Mouse (Mus musculus): ENCODE results near the gene Mrfap1.
A peak's percentile ranks its signal among the peaks of the same experiment; 100 is the strongest.

Gene Mrfap1

DNA sequence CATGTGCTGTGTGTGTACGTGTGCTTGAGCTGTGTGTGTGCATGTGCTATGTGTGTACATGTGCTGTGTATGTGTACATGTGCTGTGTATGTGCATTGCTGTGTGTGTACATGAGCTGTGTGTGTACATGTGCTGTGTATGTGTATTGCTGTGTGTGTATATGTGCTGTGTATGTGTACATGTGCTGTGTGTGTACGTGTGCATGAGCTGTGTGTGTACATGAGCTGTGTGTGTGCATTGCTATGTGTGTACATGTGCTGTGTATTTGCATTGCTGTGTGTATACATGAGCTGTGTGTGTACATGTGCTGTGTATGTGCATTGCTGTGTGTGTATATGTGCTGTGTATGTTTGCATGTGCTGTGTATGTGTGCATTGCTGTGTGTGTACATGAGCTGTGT lies 17.1 kb downstream of the Mrfap1 start:
- DNase-seq (ENCODE audit: low spot score): no peak

DNA sequence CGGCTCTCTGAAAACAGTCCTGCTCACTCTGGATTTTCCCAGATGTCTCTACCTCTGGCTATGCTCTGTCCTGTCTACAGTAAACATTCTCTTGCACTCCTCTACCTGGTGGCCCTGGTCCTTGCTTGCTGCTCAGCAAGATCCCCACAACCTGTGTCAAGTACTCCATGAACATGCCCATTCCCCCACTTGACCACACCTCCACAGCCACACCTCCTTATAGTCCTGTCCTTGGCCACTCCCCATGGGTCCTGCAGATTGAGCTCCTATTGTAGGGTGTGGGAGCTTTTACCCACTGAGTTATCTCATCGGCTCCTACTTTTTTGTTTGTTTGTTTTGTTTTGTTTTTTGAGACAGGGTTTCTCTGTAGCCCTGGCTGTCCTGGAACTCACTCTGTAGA lies 17.7 kb downstream of the Mrfap1 start:
- DNase-seq (ENCODE audit: low spot score): no peak

DNA sequence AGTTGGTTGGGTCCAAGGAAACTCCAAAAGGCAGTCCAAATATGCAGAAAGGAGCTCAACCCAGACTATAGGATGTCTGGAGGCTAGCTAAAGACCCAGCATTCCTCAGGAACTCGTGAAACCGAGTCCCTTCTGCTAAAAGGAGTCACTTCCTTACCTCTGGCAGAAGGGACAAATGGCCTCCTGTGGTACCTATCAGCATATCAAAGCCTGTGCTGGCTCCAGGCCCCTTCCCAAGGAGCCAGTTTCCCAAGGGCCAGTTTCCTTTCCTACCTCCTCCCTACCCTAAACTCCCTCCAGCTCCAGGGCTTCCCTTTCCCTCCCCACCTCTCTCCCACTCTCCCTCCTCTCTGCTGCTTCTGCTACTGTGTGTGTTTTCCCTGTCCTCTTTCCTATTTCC lies 19.4 kb downstream of the Mrfap1 start:
- DNase-seq (ENCODE audit: low spot score): no peak

DNA sequence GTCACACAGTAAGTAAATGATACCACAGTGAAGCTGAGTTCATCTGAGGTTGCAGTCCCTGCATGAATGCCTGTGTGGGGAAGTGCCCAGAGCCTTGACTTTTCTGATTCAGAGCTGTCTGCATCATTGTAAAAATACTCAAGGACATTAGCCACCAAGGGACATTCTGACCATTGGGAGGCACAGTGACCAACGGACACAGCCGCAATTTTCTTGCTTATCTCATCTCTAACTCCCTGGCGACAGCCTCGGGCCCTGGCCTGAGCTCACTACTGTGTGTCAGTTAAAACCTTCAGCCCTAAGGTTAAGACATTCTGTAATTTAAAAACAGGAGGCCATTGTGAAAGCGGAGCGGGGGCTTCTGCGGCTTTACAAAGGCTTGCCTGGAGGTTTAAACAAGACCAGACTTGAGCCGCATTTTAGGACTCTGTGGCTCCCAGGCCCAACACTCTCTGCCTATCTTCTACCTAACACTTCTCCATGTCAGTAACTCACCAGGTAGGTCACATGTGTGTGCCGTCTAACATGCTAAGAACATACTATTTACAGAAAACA lies 20.5 kb downstream of the Mrfap1 start:
- DNase-seq (ENCODE audit: low spot score): peak; percentile 15

DNA sequence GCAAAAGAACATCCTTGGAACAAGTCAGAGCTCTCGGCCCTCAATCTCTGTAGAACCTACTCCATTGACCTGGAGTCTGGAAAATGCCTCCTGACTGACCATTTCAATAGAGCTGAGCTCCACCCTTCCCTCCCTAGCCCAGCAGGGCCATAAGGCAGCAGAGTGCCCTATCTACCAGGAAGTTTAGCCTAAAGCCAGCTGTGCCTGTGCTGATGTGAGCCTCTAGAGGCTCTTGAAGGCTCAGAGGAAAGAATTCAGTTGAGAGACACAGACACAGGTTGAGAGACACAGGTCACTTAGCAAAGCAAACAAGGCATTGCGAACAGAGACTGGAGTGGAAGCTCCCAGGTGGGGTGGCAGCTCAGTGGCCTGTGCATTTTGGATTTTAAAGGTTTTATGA lies 21.3 kb downstream of the Mrfap1 start:
- no peak for DNase-seq (ENCODE audit: low spot score)

DNA sequence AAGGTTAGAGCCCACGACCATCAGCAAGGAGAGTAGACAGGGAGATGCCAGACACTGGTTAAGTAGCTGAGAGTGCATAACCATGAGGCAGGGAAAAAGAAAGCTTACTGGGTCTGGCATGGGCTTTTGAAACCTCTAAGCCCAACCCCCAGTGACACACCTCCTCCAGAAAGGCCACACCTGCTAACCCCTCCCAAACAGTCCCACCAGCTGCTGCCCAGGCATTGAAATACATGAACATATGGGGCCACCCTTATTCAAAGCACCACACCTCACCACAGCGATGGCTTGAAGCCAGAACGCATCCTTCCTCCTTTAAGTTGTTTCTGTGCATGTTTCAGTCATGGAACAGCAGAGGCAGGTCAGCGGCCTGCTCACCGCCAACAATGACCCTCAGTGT lies 24.0 kb downstream of the Mrfap1 start:
- DNase-seq (ENCODE audit: low spot score): no peak

DNA sequence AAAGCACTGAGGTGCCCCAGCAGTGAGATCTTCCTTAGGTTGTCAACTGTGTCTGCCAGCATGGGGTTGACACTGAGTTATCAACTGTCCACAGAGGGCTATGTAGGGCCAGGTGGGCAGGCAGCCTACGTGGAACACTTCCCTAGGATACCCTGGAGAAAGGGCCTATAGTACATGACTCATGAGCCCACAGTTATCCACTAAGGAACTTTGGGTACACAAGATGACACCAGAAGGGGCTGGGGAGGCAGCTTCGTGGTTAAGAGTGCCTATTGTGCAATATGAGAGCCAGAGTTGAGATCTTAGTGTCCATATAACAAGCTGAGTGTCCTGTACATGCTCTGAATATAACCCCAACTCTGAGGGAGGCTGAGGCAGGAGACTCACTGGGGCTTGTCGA lies 27.0 kb downstream of the Mrfap1 start:
- DNase-seq (ENCODE audit: low spot score): no peak

DNA sequence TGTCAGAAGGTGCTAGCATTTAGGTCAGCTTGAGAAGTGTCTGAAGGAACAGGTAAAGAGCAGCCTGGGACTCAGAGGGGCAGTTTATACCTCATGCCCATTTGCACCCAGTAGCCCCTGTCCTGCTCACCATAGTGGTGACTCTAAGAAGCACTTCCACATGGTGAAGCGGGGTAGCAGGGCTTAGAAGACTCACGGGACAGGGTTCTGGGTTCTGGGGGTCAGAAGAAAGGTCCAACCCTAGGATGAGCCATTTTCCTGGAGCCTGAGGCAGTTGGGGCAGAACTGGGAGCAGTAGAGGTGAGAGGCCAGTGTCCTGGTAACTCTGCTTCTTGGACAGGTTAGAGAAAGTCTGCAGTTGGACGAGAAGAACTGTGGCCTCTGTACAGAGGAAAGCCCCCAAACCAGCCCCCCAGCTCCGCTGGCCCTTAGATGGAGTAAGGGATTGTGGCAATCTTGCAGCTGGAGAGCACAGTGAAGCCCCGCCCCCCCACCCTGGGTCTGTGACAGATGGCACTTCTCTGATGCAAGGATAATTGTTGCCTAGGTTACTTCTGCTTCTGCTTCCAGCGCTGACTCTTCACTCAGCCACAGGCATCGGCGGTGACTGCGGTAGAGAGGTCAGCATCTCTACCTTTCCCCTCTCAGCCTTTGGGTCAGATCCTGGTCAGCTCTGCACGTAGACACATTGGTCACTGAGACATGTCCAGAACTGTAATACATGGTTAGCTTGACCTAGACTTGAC lies 29.4 kb downstream of the Mrfap1 start:
- peak; percentile 67 for DNase-seq (ENCODE audit: low spot score)

DNA sequence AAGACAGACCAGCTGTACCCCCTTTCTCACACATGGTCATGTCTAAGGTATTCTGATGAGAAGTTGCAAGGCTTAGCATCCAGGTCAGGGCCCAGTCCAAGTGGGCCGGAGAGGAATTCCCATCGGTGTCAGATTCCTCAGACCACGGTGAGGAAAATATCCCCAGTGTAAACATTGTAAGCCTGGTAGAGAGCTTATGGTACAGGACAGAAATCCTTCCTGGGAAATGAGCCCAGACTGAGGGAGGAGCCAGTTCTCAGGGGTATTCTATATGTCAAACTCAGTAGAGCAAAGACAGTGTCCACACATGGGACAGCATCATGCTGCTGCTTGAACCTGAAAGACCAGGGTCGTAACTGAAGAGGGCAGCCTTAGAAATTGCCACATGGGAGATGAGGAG lies 36.7 kb downstream of the Mrfap1 start:
- DNase-seq (ENCODE audit: low spot score): no peak

DNA sequence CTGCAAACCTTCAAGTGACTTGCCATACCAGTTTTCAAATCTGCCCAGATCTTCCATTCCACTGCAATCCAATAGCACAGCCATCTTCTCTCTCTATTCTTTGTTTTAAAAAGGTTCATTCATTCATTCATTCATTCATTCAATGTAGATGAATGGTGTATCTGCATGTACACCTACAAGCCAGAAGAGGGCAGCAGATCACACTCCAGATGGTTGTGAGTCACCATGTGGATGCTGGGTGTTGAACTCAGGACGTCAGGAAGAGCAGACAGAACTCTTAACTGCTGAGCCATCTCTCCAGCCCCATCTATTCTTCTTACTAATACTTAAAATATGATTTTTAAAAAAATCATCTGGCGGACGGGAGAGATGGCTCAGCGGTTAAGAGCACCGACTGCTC lies 39.5 kb downstream of the Mrfap1 start:
- DNase-seq (ENCODE audit: low spot score): peak; percentile 49

DNA sequence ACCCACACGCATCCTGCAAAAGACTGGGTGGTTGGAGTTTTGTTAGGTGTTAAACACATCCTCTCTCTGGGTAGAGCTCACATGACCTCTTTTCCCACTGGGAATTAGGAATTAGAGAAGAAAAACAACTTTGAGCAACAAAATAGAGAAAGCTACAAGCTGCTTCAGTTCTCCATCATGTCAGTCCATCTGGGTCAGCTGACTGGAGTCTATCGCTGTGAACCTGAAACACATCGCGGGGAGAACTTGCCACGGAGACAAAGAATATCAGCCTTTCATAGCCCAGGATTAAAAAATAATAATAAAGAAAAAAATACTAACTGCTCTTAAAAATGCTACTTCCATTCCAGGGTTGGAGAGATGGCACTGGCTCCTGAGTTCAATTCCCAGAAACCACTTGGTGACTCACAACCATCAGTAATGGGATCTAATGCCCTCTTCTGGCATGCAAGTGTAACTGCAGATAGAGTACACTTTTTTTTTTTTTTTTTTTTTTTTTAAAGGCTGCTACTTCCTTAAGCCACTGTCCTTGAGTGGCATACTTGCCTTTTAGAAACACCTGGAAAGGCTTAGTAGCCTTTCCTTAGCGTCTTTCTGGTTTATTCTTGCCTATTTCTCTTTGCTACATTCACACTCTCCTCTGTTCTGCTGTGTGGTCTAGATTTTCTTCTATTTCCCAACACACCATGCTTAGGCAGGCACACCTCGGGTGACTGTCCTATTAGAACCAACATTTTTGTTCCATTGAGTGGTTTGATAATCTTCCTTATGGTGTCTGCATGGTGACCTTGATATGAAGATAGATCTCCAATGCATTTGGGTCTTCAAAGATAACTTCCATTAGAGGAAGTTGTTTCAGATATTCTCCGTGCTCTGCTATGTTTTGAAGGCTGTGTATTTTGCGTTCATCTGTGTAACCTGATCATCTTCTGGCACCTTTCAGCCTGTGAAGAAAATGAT lies 46.2 kb downstream of the Mrfap1 start:
- DNase-seq (ENCODE audit: low spot score): peak; percentile 39

DNA sequence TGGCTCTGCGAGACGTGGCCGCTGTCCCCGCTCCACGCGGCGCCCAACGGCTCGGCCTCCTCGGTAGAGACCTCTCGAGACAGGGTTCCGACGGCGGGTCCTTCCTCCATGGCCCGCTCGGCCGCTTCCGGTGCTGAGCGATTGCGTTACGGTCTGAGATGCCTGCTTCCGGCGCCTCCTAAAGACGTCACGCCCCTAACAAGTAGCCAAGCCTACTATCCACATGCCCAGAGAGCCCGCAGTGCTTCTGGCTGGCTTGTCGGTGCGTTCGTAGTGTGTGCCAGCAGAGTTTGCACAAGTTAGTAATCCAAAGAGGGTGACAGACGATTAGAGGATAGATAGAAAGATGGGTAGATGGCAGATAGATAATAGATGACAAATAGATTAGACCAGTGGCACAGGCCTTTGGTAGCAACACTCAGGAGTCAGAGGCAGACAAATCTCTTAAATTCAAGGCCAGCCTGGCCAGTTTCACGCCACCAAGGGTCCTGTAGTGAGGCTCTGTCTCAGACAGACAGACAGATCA lies 48.0 kb downstream of the Mrfap1 start, which contains the start of gene Bloc1s4:
Gene Bloc1s4, minus strand, starts transcription at position 115 of the 526 bp plus-strand sequence.
- peak; percentile 98 for DNase-seq (ENCODE audit: low spot score)

DNA sequence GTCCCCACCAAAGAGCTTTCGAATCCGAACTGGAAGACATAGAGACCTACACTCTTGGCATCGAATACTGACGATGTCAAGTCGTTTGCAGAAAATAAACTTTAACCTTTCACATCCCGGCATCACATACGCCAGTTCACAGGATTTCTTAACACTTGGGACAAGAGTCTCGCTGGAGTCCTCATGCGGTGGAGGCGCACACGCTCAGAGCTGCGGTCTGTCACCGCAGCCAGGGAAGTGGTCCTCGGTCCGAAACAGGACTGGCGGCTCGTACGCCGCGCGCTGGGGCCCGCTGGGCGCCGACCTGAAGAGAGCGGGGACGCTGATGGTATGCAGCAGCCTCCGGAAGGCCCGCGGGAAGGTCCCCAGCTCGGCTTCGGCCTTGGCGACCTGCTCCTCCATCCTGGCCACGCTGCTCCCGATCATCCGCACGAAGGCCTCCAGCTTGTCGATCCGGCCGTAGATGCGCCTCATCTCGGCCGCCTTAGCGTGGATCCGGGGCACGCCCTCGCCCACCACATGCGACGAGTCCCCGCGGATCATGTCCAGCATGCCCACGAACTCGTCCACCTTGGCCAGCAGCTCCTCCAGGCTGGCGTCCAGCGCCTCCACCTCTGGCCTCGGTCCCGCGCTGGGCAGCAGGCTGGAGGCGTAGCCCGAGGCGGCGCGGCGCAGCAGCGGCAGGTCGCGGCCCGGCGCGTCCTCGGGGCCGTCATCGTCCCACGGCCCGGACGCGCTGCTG lies 48.6 kb downstream of the Mrfap1 start:
- DNase-seq (ENCODE audit: low spot score): peak; percentile 20

DNA sequence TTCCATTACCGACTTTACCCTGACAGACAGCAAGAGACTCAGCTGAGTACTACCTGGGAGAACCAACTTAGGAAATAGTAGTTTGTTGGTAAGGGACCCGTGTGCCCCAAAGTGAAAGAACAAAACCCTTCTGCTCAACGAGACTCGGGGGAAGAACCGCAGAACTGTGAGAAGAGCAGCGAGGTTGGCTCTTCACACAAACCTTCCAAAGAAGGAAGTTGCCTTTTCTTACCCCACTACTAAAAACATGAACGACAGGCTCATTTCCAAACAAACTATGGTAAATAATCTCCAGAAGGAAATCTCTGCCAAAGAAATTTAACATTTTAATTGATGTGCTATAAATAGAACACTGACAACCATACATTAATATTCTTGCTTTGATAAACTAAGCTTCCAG lies 49.5 kb downstream of the Mrfap1 start:
- DNase-seq (ENCODE audit: low spot score): no peak
